Mouse (Mus musculus) ES-Bruce4 (cell line): ENCODE measurements around the gene Itgb2l.

Experiments used
- CTCF ChIP-seq: IDR thresholded peaks from one replicate; pipeline ENCODE4 v1.8.1; 2011; ENCODE audit warnings: low read depth, low read length
- EP300 ChIP-seq: IDR thresholded peaks from 2 replicates; pipeline ENCODE4 v1.6.1; 2011; ENCODE audit warnings: low read depth, low read length; ENCODE audit not compliant: insufficient read depth
- POLR2A ChIP-seq: IDR thresholded peaks from one replicate; pipeline ENCODE4 v1.8.1; 2011; ENCODE audit warnings: low read length; ENCODE audit not compliant: insufficient read depth

DNA sequence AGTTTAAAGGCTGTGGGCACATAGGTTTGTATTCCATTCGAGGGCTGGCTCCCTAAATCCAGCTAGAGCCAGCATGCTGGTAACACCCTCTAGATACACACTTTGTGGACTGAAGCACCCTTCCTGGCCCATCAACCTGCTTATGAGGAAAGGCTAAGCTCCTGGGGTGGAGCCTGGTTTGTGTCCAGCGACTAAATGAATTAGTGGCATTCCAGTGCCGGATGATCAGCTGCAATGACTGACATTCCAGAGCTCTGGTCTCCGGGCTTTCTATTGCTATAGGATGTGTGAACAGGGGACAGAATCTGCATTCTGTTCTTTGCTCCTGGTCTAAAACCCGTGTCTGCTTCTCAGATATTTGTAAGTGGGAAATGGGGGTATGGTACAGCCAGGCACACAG lies 28.9 kb upstream of the Itgb2l start:
- TF ChIP-seq CTCF (no peak), EP300 (no peak), POLR2A (no peak)
